Mouse (Mus musculus) hindbrain, embryonic 10.5 days (tissue): Measurements from ENCODE around the gene Rin1. TPM values are rescaled to one million over a fixed set of nuclear protein-coding genes. Genes with fewer than 3 reads are reported as not detected.
"Not testable (repeated sequence)": the region's sequence is repeated elsewhere in the genome, so short reads cannot be mapped to it uniquely, and the experiment has no call there.

Experiments used
- DNase-seq: peaks from one replicate; pipeline ENCODE4 v3.0.0-alpha.2; 2017; ENCODE audit warnings: low spot score
- H3K27ac ChIP-seq: fragments of 300-500 bp; sonication (generic); 2 replicates; pipeline ENCODE4 v1.5.1; 2016; ENCODE audit warnings: mild to moderate bottlenecking, moderate library complexity
- H3K27me3 ChIP-seq: fragments of 300-500 bp; sonication (generic); 2 replicates; pipeline ENCODE4 v1.6.1; 2016; ENCODE audit warnings: mild to moderate bottlenecking; ENCODE audit not compliant: poor library complexity, insufficient read depth, severe bottlenecking
- H3K36me3 ChIP-seq: fragments of 300-500 bp; sonication (generic); 2 replicates; pipeline ENCODE4 v1.6.1; 2016; ENCODE audit warnings: mild to moderate bottlenecking, moderate library complexity
- H3K4me1 ChIP-seq: fragments of 300-500 bp; sonication (generic); replicated peaks from 2 replicates; pipeline ENCODE4 v1.6.1; 2016; ENCODE audit warnings: mild to moderate bottlenecking
- H3K4me3 ChIP-seq: fragments of 300-500 bp; sonication (generic); 2 replicates; pipeline ENCODE4 v1.5.1; 2016; ENCODE audit warnings: mild to moderate bottlenecking, moderate library complexity
- H3K9me3 ChIP-seq: fragments of 300-500 bp; sonication (generic); 2 replicates; pipeline ENCODE4 v1.6.1; 2016; ENCODE audit warnings: mild to moderate bottlenecking, moderate library complexity
- WGBS: fragments of 180-500 bp; shearing (Covaris S2); methylation state at CpG from one replicate; pipeline ENCODE4 v1.1.7; 2016; 5-methylcytosine and 5-hydroxymethylcytosine counted together
- polyA plus RNA-seq: library from polyadenylated mRNA; unstranded; fragments of >200 nt; fragmentation: Nextera tagmentation; extraction: Ambion mirVana; gene quantifications from 2 replicates; pipeline ENCODE4 v1.2.1, GENCODE M21; 2016

Gene Rin1
- polyA plus RNA-seq, 1 experiment from 2014 or later, result 3.0 TPM

DNA sequence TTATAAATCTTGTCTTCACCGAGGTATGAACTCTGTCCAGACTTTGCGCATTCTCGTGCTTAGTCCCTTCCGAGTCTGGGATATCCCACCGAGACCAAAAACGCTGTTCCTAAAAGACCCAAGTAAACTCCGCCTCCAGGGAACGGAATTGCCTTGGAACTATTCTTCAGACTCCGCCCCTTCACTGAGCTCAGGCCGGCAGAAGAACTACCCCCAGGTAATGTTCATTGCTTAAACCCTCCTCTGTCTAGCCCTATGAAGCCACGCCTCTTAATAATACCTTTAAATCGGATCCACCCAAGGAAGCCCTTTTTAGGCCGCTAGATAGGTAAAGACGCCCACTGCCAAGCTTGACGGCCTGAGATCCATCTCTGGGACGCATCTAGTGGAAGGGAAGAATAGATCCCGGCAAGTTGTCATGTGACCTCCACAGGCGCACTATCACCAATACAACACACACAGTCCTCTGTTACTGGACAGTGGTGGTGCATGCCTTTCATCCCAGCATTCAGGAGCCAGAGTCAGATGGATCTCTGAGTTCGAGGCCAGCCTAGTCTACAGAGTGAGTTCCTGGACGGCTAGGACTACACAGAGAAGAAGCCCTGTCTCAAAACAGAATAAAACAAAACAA lies 22.2 kb downstream of the Rin1 start:
- H3K4me1 ChIP-seq, result peaks cover 55% of the 10 kb centered on the region
- WGBS, result 3% methylated on average over 20 of the region's 20 CpGs

DNA sequence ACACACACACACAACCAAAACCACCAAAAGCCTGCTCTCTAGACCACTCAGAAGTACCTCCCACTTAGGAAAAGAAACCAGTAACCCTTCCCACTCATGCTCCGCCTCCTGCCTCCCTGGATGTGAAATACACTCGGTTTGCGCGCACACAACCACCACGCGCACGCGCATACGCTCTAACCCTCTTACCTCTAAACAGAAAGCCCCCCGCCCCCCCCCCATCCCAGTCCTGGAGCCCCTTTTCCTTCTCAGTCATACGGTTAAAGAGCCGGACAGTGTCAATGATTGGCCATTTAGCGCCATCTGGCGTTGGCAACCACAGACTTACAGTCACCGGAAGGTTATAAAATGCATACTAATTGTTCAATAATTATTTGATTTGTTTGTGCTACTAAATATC lies 22.7 kb downstream of the Rin1 start:
- H3K27me3 ChIP-seq, result peaks cover 50% of the 10 kb centered on the region
- peak overlapping the region; percentile 61 for H3K4me3 ChIP-seq
- H3K27ac ChIP-seq, result peak overlapping the region; percentile 90

More for the DNA sequence above, 22.2 kb downstream of the Rin1 start:
- H3K36me3 ChIP-seq, result no peaks in the 10 kb centered on the region
- H3K4me3 ChIP-seq, result peak overlapping the region; percentile 61
- no peaks in the 10 kb centered on the region for H3K9me3 ChIP-seq
- peaks cover 55% of the 10 kb centered on the region for H3K27me3 ChIP-seq
- H3K27ac ChIP-seq, result peak overlapping the region; percentile 90
- DNase-seq, result peak; percentile 49

DNA sequence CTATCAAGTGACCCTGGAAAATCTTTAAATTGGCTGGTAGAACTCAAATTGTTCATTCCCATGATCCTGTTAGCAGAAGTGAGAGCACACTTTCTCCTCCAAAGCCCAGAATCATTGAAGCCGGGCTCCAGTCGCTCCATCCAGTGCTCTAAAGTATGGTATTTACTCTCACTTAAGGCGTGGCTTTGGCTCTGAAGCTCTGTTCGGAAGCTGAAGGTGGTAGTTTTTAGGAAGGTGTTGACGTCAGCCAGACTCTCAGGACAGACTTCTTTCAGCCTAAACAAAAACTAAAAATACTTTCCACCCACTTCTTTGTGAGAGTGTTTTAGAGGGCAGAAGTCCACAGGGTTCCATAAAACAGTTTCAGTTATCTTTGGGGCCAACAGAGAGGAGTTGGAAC lies 23.2 kb downstream of the Rin1 start:
- Histone ChIP-seq H3K4me3 (no peak overlapping the region), H3K36me3 (no peaks in the 10 kb centered on the region), H3K27ac (no peak overlapping the region), H3K27me3 (peaks cover 45% of the 10 kb centered on the region), H3K9me3 (no peaks in the 10 kb centered on the region), H3K4me1 (peaks cover 45% of the 10 kb centered on the region)
- WGBS, result 48% methylated on average over 5 of the region's 5 CpGs
- no peak for DNase-seq

More for the DNA sequence above, 22.7 kb downstream of the Rin1 start:
- Histone ChIP-seq H3K36me3 (no peaks in the 10 kb centered on the region), H3K9me3 (no peaks in the 10 kb centered on the region), H3K4me1 (peaks cover 50% of the 10 kb centered on the region)
- under 1% methylated on average over 15 of the region's 15 CpGs for WGBS
- peak; percentile 85 for DNase-seq

DNA sequence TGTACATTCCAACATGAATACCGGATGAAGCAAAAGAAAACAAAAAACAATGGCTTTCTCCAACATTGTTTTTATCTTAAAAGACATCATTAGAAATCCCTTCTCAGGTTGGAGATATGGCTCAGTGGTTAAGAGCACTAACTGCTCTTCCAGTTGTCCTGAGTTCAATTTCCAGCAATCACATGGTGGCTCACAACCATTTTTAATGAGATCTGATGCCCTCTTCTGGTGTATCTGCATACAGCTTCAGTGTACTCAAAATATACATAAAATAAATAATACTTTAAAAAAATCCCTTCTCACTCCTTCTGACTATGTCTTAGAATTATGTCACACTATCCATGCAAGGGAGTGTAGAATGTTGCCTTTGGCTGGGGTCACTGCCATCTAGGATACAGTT lies 29.0 kb downstream of the Rin1 start:
- H3K27me3 ChIP-seq, result peaks cover 52% of the 10 kb centered on the region
- H3K27ac ChIP-seq, result no peak overlapping the region
- no peaks in the 10 kb centered on the region for H3K36me3 ChIP-seq
- H3K9me3 ChIP-seq, result no peaks in the 10 kb centered on the region
- 96% methylated on average over 1 of the region's 1 CpGs for WGBS
- H3K4me1 ChIP-seq, result no peaks in the 10 kb centered on the region
- no peak for DNase-seq
- no peak overlapping the region for H3K4me3 ChIP-seq

DNA sequence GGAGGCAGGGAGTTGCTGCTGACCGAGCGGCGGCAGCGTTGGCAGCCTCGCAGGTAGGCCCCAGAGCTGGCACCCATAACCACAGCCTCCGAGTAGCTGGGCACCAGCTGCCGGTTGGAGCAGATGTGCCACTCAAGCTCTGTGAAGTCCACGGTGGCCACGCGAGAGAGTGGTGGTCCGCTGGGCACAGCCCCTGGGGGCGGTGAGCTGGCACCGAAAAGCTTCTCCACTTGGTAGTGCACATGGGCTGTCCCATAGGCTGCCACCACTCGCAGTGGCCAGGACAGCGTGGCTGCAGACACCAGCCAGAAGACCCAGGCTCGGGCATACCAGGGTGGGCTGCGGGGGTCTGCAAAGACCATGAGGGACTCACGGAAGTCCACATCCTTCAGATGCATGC lies 31.7 kb downstream of the Rin1 start:
- Histone ChIP-seq H3K4me1 (peaks cover 13% of the 10 kb centered on the region), H3K27ac (no peak overlapping the region), H3K36me3 (no peaks in the 10 kb centered on the region), H3K4me3 (no peak overlapping the region), H3K9me3 (no peaks in the 10 kb centered on the region), H3K27me3 (peaks cover 70% of the 10 kb centered on the region)
- DNase-seq, result no peak
- WGBS, result 71% methylated on average over 18 of the region's 18 CpGs

DNA sequence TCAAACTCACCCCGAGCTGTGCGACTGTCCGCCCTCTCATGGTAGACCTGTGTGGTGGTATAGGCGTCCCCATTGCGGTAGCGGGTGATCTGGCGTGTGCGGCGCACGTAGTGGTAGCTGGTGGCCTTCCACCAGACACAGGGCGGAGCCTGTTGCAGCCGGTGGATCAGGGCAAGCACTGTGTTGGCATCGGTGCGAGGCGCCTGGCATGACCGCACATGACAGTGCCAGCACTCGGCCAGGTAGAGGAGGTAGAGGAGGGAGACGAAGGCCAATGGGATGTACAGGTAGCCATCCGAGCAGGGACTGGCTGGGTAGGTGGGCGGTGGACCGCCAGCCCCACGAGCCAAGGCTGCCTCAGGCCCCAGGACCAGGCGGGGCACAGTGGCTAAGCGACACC lies 32.3 kb downstream of the Rin1 start:
- 65% methylated on average over 24 of the region's 24 CpGs for WGBS
- peaks cover 70% of the 10 kb centered on the region for H3K27me3 ChIP-seq
- no peak for DNase-seq
- no peaks in the 10 kb centered on the region for H3K9me3 ChIP-seq
- peaks cover 18% of the 10 kb centered on the region for H3K4me1 ChIP-seq
- no peak overlapping the region for H3K4me3 ChIP-seq
- no peaks in the 10 kb centered on the region for H3K36me3 ChIP-seq
- no peak overlapping the region for H3K27ac ChIP-seq

DNA sequence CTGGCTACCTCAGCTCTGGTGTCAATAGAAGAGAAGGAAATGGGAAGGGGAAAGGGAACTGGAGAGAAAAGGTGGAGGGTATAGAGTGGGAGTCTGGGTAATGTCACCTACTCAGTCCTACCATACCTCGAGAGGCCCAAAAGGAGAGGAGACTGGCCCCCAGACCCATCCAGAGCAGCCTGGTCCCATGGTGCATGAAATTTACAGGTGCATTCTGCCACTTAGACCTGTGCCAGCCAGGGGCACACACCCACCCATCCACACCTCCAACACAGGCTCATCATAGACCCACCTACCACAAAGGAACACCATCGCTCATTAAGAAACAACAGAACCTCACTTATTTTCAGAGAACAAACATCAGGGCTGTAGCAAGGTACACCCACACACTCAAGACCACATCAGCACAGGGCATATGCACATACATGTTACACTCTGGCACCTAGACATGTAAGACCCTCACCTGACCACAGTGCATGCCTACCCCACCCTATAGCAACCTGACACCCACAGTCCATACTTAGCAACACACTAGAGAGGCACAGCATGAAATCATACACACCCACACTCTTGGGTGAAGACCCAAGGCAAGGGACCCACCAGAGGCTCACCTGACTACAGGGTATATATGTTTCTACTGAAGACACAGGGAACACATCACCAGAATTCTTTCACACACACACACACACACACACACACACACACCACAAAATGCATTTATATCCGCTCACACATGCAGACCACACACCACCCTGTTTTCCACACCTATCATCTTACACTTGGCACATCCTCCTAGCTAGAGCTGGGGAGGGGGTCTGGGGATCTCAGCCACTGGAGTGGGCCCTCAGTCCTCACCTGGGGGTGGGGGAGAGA lies 33.9 kb downstream of the Rin1 start:
- Histone ChIP-seq H3K4me1 (peaks cover 30% of the 10 kb centered on the region), H3K27me3 (peaks cover 70% of the 10 kb centered on the region), H3K27ac (no peak overlapping the region), H3K36me3 (no peaks in the 10 kb centered on the region), H3K9me3 (no peaks in the 10 kb centered on the region), H3K4me3 (peak overlapping the region; percentile 57)
- 77% methylated on average over 3 of the region's 3 CpGs for WGBS
- DNase-seq, result no peak

DNA sequence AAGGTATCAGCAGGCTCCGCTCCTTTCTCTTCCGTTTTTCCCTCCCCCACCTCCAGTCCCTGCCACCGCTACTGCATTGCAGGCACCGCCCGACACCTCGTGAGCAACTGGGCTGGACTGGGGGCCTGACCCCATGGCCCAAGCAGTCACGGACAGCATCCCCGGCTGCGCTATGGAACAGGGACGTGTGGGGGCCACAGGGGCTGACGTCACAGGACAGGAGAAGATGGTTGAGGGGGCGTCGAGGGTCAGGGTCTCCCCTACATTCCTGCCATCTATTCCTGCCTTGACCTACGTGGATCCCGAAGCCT lies 34.5 kb downstream of the Rin1 start:
- no peak for DNase-seq
- peak overlapping the region; percentile 57 for H3K4me3 ChIP-seq
- 6% methylated on average over 15 of the region's 15 CpGs for WGBS
- H3K36me3 ChIP-seq, result peaks cover 5% of the 10 kb centered on the region; the same call in 1 of the 2 replicates
- H3K4me1 ChIP-seq, result peaks cover 36% of the 10 kb centered on the region
- H3K9me3 ChIP-seq, result no peaks in the 10 kb centered on the region
- H3K27ac ChIP-seq, result no peak overlapping the region; the same call in 1 of the 2 replicates
- H3K27me3 ChIP-seq, result peaks cover 68% of the 10 kb centered on the region

DNA sequence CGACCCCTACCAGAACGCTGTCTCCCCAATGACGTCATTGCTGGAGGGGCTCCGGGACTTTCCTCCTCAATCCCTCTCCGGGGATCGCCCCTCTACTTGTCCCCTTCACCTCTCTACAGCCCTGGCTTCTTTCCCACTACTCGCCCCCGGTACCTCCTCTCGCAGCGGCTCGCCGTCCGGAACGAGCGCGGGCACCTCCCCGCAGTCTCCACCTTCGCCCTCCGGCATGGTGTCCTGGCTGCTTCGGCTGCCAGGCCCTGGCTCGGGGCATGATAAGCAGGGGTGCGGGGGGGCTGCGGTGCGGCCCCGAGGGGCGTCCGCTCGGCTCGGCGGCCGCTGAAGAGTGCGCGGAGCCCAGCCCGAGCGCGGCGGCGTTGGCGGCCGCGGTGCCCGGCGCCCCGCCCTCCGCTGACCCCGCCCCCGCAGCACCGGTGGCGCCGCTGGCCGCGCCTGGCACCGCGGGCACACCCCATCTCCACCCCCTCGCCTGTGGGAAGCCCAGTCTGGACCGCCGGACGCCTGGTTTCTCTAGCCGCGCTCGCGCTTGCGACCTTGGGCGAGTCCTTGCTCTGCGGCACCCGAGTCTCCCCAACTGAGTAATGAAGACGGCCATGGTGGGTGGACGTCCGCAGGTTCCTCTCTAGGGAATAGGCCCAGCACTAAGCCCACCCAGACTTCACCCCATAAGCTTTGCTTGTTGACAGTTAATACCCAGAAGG lies 35.0 kb downstream of the Rin1 start, which contains the start of gene Tmem151a:
TSS of gene Tmem151a (minus strand) at position 387 of the 719 bp plus-strand sequence.
- Histone ChIP-seq H3K27ac (peak within 1 kb of the TSS; percentile 30; the same call in 1 of the 2 replicates), H3K9me3 (no peaks in the 10 kb centered on the region), H3K4me1 (peaks cover 36% of the 10 kb centered on the region), H3K36me3 (peaks cover 10% of the 10 kb centered on the region), H3K27me3 (peaks cover 63% of the 10 kb centered on the region), H3K4me3 (peak within 1 kb of the TSS; percentile 57)
- WGBS, result under 1% methylated on average over 69 of the region's 69 CpGs
- no peak for DNase-seq

DNA sequence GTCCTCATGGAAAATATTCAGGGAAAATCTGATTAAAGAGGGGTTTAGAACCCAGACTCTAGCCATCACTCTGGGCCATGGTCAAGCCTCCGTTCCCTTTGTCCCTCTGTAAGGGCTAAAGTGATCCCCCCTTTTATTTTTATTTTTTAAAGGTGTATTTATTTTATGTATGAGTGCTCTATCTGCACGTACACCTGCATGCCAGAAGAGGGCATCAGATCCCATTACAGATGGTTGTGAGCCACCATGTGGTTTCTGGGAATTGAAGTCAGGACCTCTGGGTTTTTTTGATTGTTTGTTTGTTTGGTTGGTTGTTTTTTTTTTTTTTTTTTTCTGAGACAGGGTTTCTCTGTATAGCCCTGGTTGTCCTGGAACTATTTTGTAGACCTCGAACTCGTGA lies 36.3 kb downstream of the Rin1 start:
- WGBS, result 58% methylated on average over 4 of the region's 4 CpGs
- not testable (repeated sequence) for H3K4me3 ChIP-seq, H3K9me3 ChIP-seq, H3K27ac ChIP-seq, DNase-seq
- peaks cover 36% of the 10 kb centered on the region for H3K4me1 ChIP-seq
- H3K36me3 ChIP-seq, result peaks cover 22% of the 10 kb centered on the region
- H3K27me3 ChIP-seq, result peaks cover 51% of the 10 kb centered on the region

DNA sequence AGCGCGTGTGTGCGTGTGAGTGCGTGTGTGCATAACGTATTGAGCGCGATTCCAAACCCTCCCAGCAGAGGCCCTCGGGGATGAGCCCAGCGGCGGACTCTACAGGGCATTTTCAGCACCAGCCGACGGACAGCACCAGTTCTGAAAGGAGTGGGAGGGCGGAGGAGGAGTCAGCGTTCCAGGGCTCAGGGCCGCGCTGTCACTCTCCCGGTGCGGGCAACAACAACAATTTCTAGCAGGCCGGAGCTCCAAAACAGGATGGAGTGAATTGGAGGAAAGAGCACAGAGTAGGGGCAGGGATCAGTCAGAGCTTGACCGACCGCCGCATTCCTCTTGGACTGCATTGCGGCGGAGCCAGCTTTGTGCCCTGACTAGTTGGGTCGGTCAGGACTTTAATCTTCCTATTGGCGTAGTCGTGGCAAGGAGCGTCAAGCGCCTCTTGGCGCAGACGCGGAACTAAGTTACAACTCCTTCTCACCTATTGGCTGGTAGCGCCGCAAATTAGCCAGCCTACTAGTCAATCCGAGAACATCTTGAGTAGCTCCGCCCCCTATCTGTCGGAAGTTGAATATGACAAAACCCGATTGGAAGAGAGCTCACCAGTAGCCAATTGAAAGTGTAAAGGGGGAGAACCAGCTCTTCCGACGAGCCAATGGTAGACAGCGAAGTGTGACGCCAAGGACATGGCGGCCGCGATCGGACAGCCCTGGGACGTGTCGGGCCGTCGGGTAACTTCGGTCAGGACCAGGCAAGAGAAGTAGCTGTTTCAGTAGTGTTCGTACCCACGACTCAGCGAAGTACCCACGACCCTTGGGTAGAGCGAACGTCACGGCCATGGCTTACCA lies 37.8 kb downstream of the Rin1 start, which contains the start of gene Yif1a:
TSS of gene Yif1a (plus strand) at position 655 of the 845 bp plus-strand sequence.
- under 1% methylated on average over 58 of the region's 58 CpGs for WGBS
- peak within 1 kb of the TSS; percentile 84 for H3K4me3 ChIP-seq
- H3K9me3 ChIP-seq, result no peaks in the 10 kb centered on the region
- peak; percentile 93 for DNase-seq
- H3K4me1 ChIP-seq, result peaks cover 36% of the 10 kb centered on the region
- H3K27ac ChIP-seq, result peak within 1 kb of the TSS; percentile 84
- peaks cover 35% of the 10 kb centered on the region for H3K27me3 ChIP-seq
- H3K36me3 ChIP-seq, result peaks cover 38% of the 10 kb centered on the region

DNA sequence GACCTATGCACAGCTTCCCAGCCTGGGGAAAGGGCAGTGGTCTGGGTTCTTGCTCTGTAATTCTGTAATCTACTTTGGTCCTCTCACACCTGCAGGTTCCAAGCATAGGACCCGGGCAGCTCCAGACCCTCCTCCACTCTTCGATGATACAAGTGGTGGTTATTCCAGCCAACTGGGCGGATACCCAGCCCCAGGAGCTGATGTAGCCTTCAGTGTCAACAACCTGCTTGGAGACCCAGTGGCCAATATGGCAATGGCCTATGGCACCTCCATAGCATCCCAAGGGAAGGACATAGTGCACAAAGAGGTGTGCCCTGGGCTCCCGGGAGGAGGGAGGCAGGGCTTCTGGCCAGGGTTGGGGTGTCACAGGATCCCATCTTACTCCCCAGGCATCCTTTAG lies 39.0 kb downstream of the Rin1 start:
- peaks cover 43% of the 10 kb centered on the region for H3K36me3 ChIP-seq
- 93% methylated on average over 4 of the region's 4 CpGs for WGBS
- H3K27me3 ChIP-seq, result peaks cover 23% of the 10 kb centered on the region
- peaks cover 47% of the 10 kb centered on the region for H3K4me1 ChIP-seq
- H3K4me3 ChIP-seq, result peak overlapping the region; percentile 84
- 0 out of 2 replicates have a peak overlapping the region, but pooled peaks have one; percentile 84 for H3K27ac ChIP-seq
- no peaks in the 10 kb centered on the region for H3K9me3 ChIP-seq
- no peak for DNase-seq
